Mouse (Mus musculus): ENCODE data around the gene Tcaim.
A peak's percentile ranks its signal among the peaks of the same experiment; 100 is the strongest.

Gene Tcaim

GRCm38 (mm10) chr9:122855617-122856016 is 50.3 kb downstream of the Tcaim start:
- no peak for DNase-seq

DNA sequence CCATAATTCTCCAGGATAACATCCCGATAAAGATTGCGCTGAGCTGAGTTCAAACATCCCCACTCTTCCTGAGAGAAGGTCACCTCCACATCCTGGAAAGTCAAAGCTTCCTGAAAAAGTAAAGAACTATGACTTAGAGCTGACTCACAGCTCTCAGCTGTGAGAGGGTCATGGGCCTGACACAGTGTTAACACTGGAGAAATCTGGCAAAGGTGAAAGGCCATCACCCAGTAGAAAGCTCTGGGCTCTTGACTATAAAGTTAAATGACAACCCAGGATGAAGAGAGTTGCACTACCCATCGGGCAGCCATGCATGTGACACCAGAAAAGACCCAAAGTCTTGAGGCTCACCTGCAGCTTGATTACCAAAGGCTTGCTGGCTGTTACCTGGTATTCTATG is 51.4 kb downstream of the Tcaim start:
- DNase-seq: no peak

- DNase-seq: no peak
Measured at GRCm38 (mm10) chr9:122860752-122861151, 55.4 kb downstream of the Tcaim start.

DNA sequence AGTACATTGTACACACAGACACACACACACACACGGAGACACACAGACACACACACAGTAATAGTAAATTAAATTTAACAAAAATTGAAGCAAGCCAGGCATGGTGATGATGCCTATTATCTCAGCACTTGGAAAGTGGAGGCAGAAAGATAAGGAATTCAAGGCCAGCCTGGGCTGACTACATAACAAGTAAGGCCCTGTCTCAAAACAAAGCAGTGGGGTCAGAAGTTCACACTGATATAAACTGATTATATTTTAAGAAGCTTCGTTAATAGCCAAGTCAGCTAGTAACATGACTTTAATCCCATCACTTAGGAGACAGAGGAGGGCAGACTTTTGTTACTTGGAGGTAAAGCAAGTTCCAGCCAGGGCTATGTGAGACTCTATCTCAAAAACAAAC is 58.4 kb downstream of the Tcaim start:
- DNase-seq: no peak

DNA sequence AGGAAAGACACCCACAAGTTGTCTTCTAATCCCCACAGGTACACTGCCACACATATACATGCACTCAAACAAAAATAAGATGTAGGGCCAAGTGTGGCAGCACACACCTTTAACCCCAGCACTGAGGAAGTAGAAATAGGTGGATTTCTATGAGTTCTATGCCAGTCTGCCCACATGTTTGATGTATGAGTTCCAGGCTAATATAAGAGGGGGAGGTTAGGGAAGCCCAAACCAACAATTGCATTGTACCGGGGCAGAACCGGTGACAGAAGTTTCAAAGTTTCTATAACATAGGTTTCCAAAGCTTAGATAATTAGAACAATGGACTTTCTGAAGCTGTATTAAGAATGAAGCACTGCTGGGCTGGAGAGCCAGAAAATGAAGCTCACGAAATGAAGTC is 59.5 kb downstream of the Tcaim start:
- DNase-seq: no peak

DNA sequence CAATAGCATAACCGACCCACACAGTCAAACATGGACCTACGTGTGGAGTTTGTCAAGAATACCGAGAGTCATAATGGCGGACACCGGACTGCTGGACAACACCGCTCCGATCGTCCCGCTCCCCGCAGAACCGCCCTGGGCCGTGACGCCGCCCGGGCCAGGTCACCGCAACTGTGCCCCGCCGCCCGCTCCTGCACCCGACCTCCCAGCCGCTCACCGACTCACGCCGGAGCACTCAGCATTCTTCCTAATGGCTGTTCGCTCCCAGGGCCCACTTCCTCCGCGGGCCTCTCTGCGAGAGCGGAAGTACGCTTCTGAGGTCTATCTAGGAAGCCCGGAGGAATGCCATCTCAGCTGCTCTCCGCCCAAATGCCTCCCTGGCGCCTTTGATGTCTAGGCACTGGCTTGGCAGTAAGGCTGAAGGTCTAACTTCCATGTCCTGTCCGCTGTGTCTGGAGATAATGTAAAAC is 60.4 kb downstream of the Tcaim start, which contains the start of gene Zfp445:
Gene Zfp445, minus strand, starts transcription at position 310 of the 470 bp plus-strand sequence.
- DNase-seq: peak; percentile 82

DNA sequence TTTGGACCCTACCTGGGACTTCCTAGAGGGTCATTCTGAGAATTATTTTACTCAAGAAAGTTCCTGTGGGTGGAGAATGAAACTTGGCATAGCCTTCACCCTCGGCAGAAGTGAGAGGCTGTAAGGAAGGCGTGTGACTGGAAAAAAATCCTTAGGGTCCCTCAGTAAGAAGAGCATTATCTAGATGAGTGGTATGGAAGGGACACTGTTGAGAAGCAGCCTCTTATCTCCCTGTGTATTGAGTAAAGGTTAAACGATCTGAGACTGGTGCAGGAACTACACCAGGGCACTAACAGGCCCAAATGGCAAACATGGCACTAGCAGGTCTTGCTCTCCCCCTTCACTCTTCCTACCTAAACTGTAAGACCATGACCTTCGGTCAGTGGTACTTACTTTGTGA is 60.9 kb downstream of the Tcaim start:
- DNase-seq: no peak

DNA sequence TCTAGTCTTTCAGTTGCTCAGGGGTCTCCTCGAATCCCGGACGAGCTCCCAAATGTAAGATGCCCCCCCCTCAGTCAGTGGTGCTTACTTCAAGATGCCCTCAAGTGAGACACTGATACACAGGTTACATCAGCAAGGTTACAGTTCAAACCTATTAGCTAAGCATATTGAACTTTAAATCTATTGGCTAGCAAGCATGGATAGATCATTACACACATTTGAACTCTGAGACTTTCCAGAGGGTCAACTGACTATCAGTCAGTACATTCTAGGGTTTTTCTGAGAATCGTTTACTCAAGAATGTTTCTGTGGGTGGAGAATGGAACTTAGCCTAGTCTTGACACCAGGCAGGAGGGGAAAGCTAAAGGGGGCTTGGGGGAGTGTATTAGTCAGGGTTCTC is 67.3 kb downstream of the Tcaim start:
- no peak for DNase-seq

DNA sequence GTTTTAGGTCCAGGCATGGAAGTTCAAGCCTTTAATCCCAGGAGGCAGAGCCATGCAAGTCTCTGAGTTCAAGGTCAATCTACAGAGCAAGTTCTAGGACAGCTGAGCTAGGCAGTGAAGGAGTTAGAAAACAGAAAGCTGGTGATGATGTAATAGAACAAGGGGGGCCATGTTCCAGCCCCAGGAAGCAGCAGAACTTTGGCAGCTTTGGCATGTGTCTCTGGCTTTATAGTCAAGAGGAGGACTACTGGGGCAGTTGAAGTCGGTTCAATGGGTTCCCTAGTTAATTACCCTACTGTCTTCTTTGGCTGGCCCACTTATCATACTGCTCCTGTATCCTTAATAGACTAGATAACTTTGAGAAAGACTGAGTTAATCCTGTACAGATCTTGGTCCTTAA is 69.3 kb downstream of the Tcaim start:
- DNase-seq: no peak

GRCm38 (mm10) chr9:122875145-122875544 is 69.8 kb downstream of the Tcaim start:
- DNase-seq: no peak

DNA sequence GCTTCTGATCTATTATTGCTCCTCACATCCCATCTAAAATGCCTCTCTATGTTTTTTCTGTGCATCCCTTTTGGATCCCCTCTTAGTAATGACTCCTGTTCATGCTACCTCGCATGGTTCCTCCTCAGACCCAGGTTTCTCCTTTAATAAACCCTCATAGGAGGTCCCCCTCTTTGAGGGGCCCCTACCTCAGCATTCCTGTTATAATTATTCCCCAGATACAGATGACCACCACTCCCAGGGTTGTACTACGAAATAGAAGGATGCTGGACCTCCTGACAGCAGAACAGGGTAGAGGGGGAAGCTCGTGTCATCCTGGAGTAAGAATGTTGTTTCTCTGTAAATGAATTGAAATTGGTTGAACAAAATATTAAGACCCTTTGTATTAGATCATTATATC is 80.0 kb downstream of the Tcaim start, which contains the start of gene Zkscan7:
Gene Zkscan7, plus strand, starts transcription at position 301 of the 400 bp plus-strand sequence.
- no peak for DNase-seq
